Mouse (Mus musculus) MEL (cell line): ENCODE measurements around the gene Gm45234.

Source experiments
- CTCF ChIP-seq, 3 experiments: IDR thresholded peaks in 2 of 3; conservative IDR thresholded peaks in 1 of 3; 2 replicates each; pipeline ENCODE4 v1.5.1; 2011 to 2012; ENCODE audit warnings: low read length in 3 of 3, low read depth in 2 of 3, mild to moderate bottlenecking in 2 of 3, improper control_type of control experiment in 1 of 3, inconsistent platforms in 1 of 3, mixed read lengths in 1 of 3, moderate library complexity in 1 of 3; ENCODE audit not compliant: control insufficient read depth in 1 of 3, insufficient read depth in 1 of 3, poor library complexity in 1 of 3, severe bottlenecking in 1 of 3
- EP300 ChIP-seq, 2 experiments: IDR thresholded peaks; 2 replicates each; pipeline ENCODE4 v1.6.1; 2011; ENCODE audit warnings: improper control_type of control experiment in 2 of 2, low read length in 2 of 2, low read depth in 1 of 2, mild to moderate bottlenecking in 1 of 2
- GATA1 ChIP-seq: IDR thresholded peaks from 2 replicates; pipeline ENCODE4 v1.6.1; 2011; ENCODE audit warnings: low read depth, low read length, improper control_type of control experiment
- POLR2A ChIP-seq, 2 experiments: IDR thresholded peaks; 2 replicates each; pipeline ENCODE4 v1.6.1; 2011 to 2012; ENCODE audit warnings: low read length in 2 of 2, mild to moderate bottlenecking in 2 of 2, control low read depth in 1 of 2, improper control_type of control experiment in 1 of 2, low read depth in 1 of 2, moderate library complexity in 1 of 2; ENCODE audit not compliant: control insufficient read depth in 1 of 2, insufficient read depth in 1 of 2, poor library complexity in 1 of 2
- UBTF ChIP-seq: IDR thresholded peaks from 2 replicates; pipeline ENCODE4 v1.6.1; 2012; ENCODE audit warnings: low read depth, mild to moderate bottlenecking, inconsistent platforms, low read length, improper control_type of control experiment, moderate library complexity, borderline replicate concordance; ENCODE audit not compliant: insufficient read depth

DNA sequence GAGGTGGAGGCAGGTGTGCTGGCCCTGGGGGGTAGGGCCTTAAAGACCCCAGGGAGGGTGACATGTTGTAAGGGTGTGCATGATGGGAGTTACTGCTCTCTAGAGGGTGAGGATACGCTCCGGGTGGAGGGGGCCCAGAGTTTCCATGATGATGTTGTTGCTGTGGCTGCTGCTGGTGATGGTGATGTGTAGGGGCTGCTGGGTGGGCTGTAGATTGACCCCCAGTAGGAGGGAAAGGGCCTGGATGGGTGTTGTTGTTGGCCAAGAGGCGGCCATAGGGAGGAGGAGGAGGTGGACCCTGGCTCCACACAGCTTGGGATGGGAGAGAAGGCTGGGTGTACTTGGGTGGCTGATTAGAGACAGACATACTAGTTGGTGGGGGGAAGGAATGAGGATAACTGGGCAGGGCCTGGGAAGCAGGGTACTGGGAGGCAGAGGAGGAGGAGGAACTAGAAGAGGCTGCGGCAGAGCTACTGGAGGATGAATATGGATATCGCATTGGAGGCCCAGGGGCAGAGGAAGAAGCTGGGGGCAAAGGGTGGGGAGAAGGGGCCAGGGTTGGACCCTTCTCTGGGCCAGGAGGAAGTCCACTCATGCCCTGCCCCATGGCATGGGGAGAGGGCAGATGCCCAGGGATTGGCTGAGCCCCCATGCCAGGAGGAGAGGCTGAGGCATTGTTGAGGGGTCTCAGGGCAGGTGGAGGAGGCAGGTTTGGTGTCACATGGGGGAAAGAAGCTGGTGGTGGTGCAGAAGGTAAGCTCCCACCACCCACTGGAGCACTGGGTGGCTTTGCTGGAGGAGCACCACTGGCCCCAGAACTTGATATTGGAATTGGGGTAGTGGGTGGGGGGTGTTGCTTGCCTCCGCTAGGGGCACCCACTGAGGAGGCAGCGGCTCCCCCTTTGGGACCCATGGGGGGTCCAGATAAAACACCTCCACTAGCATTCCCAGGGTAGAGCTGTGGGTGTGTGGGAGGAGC, 8.9 kb downstream of the Gm45234 start:
- TF ChIP-seq CTCF (IDR thresholded peaks at IDR 0.05 in 2 of 3, conservative IDR thresholded peaks at IDR 0.05 in 1 of 3; ENCODE audit: control insufficient read depth in 1 of 3, insufficient read depth in 1 of 3, low read depth in 2 of 3, low read length in 3 of 3, poor library complexity in 1 of 3, severe bottlenecking in 1 of 3) = no peak
- TF ChIP-seq GATA1 = no peak
- no peak for TF ChIP-seq POLR2A (IDR thresholded peaks at IDR 0.05; ENCODE audit: control insufficient read depth in 1 of 2, insufficient read depth in 1 of 2, low read depth in 1 of 2, low read length in 2 of 2, poor library complexity in 1 of 2)
- TF ChIP-seq EP300 (IDR thresholded peaks at IDR 0.05; ENCODE audit: low read depth in 1 of 2, low read length in 2 of 2) = no peak
- no peak for TF ChIP-seq UBTF
